Mouse (Mus musculus) embryonic fibroblast, embryonic 13.5 days (primary cell): ENCODE results near the gene Cbl. TPM values are rescaled to one million over a fixed set of nuclear protein-coding genes. Genes with fewer than 3 reads are reported as not detected.

Experiments used
- H3K27ac ChIP-seq: 2 replicates; pipeline ENCODE4 v1.5.1; 2012; ENCODE audit warnings: low read length, control low read depth, inconsistent platforms; ENCODE audit not compliant: insufficient read depth
- H3K4me1 ChIP-seq: 2 replicates; pipeline ENCODE4 v1.6.1; 2011; ENCODE audit warnings: low read length; ENCODE audit not compliant: control insufficient read depth, insufficient read depth
- H3K4me3 ChIP-seq: 2 replicates; pipeline ENCODE4 v1.5.1; 2011; ENCODE audit warnings: mild to moderate bottlenecking, control low read depth, low read length; ENCODE audit not compliant: insufficient read depth
- CTCF ChIP-seq: IDR thresholded peaks from 2 replicates; pipeline ENCODE4 v1.5.1; 2011; ENCODE audit warnings: mild to moderate bottlenecking, control low read depth, low read length, moderate library complexity, borderline replicate concordance; ENCODE audit not compliant: insufficient read depth
- POLR2A ChIP-seq: IDR thresholded peaks from 2 replicates; pipeline ENCODE4 v1.6.1; 2011; ENCODE audit warnings: low read depth, mild to moderate bottlenecking, control low read depth, low read length, moderate library complexity
- polyA plus RNA-seq: library from polyadenylated mRNA; stranded (reverse); fragments of >200 nt; gene quantifications from 2 replicates; pipeline ENCODE4 v1.2.4, GENCODE M21; 2011; ENCODE audit warnings: low read depth; ENCODE audit not compliant: missing spikeins, insufficient read length

Cbl gene
- polyA plus RNA-seq, 1 experiment, result 44.1 TPM

DNA sequence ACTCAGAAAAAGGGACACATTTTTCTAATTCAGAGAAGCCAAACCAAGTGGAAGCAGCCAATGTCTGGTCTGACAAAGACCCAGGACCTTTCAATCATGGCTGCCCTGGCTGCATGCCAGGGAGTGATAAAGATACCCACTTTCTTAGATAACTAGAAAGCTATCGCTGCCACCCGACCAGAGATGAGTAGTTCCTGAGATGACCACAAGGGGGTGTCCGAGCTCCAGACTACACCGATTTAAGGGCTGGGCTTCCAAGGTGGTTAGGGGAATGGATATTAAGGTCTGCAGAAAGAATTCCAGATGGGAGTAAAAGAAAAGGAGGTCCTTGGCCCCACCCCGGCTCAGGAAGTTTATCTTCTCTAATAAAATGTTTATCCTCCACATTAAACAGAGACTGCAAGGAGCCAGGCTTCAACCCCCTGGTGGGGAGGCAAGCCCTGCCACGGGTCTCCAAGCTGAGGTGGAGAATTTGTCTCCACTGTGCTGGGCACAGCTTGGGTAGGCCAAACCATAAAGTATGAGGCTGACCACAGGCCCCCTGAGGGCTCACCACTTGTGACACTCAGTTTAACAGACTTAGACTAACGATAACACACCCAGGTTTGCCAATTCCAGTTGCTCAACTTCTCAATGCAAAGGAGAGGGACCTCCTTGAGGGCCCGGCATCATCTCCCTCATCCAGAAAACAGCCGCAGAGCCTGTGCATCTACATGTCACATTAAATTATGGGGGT is 124.3 kb downstream of the Cbl start:
- Histone ChIP-seq H3K4me3 (0 out of 2 replicates have a peak overlapping the region, but pooled peaks have one; percentile 5), H3K4me1 (peaks cover 9% of the 10 kb centered on the region; the same call in 1 of the 2 replicates), H3K27ac (no peak overlapping the region)
- TF ChIP-seq CTCF (peak; percentile 30; the same call in 1 of the 2 replicates), POLR2A (no peak)

DNA sequence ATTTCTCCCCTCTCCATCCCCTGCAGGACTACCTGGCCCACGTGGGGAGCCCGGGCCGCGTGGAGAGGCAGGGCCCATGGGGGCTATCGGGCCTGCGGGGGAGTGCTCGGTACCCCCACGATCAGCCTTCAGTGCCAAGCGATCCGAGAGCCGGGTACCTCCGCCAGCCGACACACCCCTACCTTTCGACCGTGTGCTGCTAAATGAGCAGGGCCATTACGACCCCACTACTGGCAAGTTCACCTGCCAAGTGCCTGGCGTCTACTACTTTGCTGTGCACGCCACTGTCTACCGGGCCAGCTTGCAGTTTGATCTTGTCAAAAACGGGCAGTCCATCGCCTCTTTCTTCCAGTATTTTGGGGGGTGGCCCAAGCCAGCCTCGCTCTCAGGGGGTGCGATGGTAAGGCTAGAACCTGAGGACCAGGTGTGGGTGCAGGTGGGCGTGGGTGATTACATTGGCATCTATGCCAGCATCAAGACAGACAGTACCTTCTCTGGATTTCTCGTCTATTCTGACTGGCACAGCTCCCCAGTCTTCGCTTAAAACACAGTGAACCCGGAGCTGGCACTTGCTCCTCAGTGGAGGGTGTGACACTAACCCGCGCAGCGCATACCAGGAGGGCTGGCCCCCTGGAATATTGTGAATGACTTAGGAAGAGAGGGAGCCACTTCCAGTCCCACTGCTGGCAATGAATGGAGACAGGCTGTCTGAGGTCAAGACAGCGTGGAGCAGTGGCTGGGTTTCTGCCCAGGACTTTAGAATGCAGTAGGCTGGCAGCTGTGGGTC is 125.4 kb downstream of the Cbl start:
- H3K4me1 ChIP-seq, result 0 out of 2 replicates have a peak, but pooled peaks cover 9% of the 10 kb centered on the region
- no peak for TF ChIP-seq CTCF
- TF ChIP-seq POLR2A, result no peak
- no peak overlapping the region for H3K27ac ChIP-seq
- H3K4me3 ChIP-seq, result no peak overlapping the region

DNA sequence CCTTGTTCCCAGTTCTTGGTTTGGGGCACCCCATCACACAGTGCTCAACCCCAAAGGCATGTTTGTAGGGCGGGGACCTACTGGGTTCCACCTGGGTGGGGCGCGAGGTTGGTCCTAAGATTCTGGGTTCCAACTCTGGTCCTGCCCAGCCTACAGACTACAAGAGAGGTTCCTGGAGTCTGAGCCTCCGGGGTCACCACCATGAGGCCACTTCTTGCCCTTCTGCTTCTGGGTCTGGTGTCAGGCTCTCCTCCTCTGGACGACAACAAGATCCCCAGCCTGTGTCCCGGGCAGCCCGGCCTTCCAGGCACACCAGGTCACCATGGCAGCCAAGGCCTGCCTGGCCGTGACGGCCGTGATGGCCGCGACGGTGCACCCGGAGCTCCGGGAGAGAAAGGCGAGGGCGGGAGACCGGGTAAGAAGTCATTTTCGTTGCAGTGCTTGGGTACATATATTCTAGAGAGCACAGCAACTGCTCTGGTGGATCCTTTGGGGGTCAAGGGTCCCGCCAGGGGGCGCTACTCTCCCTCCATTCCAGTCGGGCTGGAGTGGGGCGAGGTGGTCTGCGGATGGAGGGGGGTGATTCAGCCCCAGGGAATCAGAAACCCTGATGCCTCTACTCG is 126.2 kb downstream of the Cbl start:
- Histone ChIP-seq H3K4me1 (0 out of 2 replicates have a peak, but pooled peaks cover 9% of the 10 kb centered on the region), H3K27ac (peak overlapping the region; percentile 80), H3K4me3 (peak overlapping the region; percentile 7)
- TF ChIP-seq CTCF (0 out of 2 replicates have a peak, but pooled peaks have one; percentile 13), POLR2A (no peak)

- no peak for TF ChIP-seq CTCF
- TF ChIP-seq POLR2A, result peak; percentile 60
- Histone ChIP-seq H3K4me1 (0 out of 2 replicates have a peak, but pooled peaks cover 9% of the 10 kb centered on the region), H3K27ac (peak within 1 kb of the TSS; percentile 80), H3K4me3 (peak within 1 kb of the TSS; percentile 7)
Measured at GRCm38 (mm10) chr9:44107110-44107509, 126.7 kb downstream of the Cbl start, which contains the start of gene C1qtnf5. TSS of gene C1qtnf5 (plus strand) at chr9:44107245.

- Histone ChIP-seq H3K4me3 (no peak overlapping the region), H3K4me1 (0 out of 2 replicates have a peak, but pooled peaks cover 9% of the 10 kb centered on the region), H3K27ac (peak overlapping the region; percentile 46)
- TF ChIP-seq CTCF, result no peak
- TF ChIP-seq POLR2A, result no peak
Measured at GRCm38 (mm10) chr9:44106596-44106995, 127.3 kb downstream of the Cbl start.

DNA sequence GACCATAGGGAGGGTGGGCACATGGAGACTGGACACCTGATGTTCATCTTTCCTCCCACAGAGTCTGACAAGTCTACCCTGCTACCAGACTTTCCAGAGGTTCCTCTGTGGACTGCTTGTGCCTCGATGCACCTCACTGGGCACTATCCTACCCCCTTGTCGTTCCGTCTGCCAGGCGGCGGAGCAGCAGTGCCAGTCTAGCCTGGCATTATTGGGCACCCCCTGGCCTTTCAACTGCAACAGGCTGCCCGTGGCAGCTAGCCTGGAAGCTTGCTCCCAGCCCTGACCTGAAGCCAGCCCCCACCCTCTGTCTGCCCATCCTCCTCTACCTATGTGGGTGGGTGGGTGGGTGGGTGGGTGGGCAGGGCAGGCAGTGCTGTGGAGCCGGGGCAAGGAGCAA is 127.7 kb downstream of the Cbl start:
- TF ChIP-seq CTCF (no peak), POLR2A (no peak)
- H3K4me3 ChIP-seq, result no peak overlapping the region
- H3K27ac ChIP-seq, result no peak overlapping the region
- 0 out of 2 replicates have a peak, but pooled peaks cover 9% of the 10 kb centered on the region for H3K4me1 ChIP-seq

- no peak overlapping the region for H3K27ac ChIP-seq
- TF ChIP-seq POLR2A (no peak), CTCF (no peak)
- 0 out of 2 replicates have a peak, but pooled peaks cover 9% of the 10 kb centered on the region for H3K4me1 ChIP-seq
- no peak overlapping the region for H3K4me3 ChIP-seq
Measured at GRCm38 (mm10) chr9:44105781-44106180, 128.1 kb downstream of the Cbl start.

- Histone ChIP-seq H3K4me3 (no peak overlapping the region), H3K27ac (no peak overlapping the region), H3K4me1 (0 out of 2 replicates have a peak, but pooled peaks cover 9% of the 10 kb centered on the region)
- TF ChIP-seq POLR2A (no peak), CTCF (no peak)
Measured at GRCm38 (mm10) chr9:44104881-44105280, 129.0 kb downstream of the Cbl start.

DNA sequence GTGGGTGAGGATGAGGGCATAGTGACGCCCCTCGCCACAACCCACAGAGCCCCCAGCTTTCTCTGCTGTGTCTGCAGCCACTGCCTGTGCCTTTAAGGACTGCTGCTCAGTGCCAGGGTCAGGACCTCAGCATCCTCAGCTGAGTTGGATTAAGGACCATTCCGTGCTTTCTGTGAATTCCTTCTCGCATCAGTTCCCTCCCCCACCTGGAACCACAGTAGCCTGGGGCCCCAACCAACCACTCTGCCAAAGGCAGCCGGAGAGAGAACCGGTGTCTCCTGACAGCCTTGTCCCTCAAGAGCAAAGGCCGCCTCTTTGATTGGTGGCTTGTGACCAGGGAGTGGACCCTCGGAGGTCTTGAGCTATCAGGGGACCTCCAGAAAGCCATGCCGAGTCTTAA is 132.4 kb downstream of the Cbl start, which contains the start of gene Mfrp:
Gene Mfrp, plus strand, starts transcription at position 240 of the 400 bp plus-strand sequence.
- no peak within 1 kb of the TSS for H3K27ac ChIP-seq
- TF ChIP-seq CTCF (no peak), POLR2A (no peak)
- no peak within 1 kb of the TSS for H3K4me3 ChIP-seq
- 0 out of 2 replicates have a peak, but pooled peaks cover 5% of the 10 kb centered on the region for H3K4me1 ChIP-seq
